10 mouse cellular contexts compared by ENCODE assay signal in genomic region chr1:33511310-33511709, GRCm38 (mm10).
"Had no signal": no experiment of that assay in that cellular context is flagged by ENCODE, and none has a peak within 500 bp of the region (broad histone marks: within the 10 kb centered on the region; RNA-seq: fewer than 3 reads in every experiment).

No protein-coding gene starts in this region.

- ATAC-seq: intestine, postnatal 0 days; liver, postnatal 0 days; lung, postnatal 0 days had no signal

- DNase-seq: layer of hippocampus, adult 9-11 months; liver, postnatal 0 days; lung, embryonic 14.5 days; lung, postnatal 36 days; midbrain, embryonic 14.5 days; right cerebral cortex, postnatal 14 days; spleen, adult 18-20 months; thymus, postnatal 36 days had no signal
